Mouse (Mus musculus) testis, adult 2 months (tissue): Measurements from ENCODE around the gene Sec62.

Experiments used
- CTCF ChIP-seq: fragments of 200-500 bp; IDR thresholded peaks from 2 replicates; pipeline ENCODE4 v1.5.1; 2012; ENCODE audit warnings: low read depth, mild to moderate bottlenecking, inconsistent platforms, low read length, moderate library complexity; ENCODE audit not compliant: control insufficient read depth, insufficient read depth, insufficient replicate concordance
- POLR2A ChIP-seq: fragments of 200-500 bp; IDR thresholded peaks from 2 replicates; pipeline ENCODE4 v1.6.1; 2012; ENCODE audit warnings: low read depth, mild to moderate bottlenecking, inconsistent platforms, low read length, moderate library complexity; ENCODE audit not compliant: control insufficient read depth

- TF ChIP-seq POLR2A = no peak
- TF ChIP-seq CTCF = no peak
These were observed 53.1 kb downstream of the Sec62 start for GRCm38 (mm10) chr3:30845755-30846154.
